Mouse (Mus musculus) myocyte (in vitro differentiated cells): Measurements from ENCODE around the gene Pbrm1. TPM values are rescaled to one million over a fixed set of nuclear protein-coding genes. Genes with fewer than 3 reads are reported as not detected.

Experiments
- H3K27me3 ChIP-seq: one replicate; pipeline ENCODE4 v1.6.1; 2011; ENCODE audit not compliant: control insufficient read depth, insufficient read depth, insufficient read length
- H3K36me3 ChIP-seq: one replicate; pipeline ENCODE4 v1.6.1; 2011; ENCODE audit not compliant: control insufficient read depth, insufficient read depth
- H3K4me2 ChIP-seq: one replicate; pipeline ENCODE4 v1.6.1; 2011; ENCODE audit warnings: low read depth, control low read depth
- H3K4me3 ChIP-seq: one replicate; pipeline ENCODE4 v1.5.1; 2011; ENCODE audit warnings: mild to moderate bottlenecking, control low read depth, moderate library complexity
- H3K79me2 ChIP-seq: one replicate; pipeline ENCODE4 v1.6.1; 2011; ENCODE audit not compliant: control insufficient read depth, insufficient read depth
- H3ac ChIP-seq: one replicate; pipeline ENCODE4 v1.6.1; 2011; ENCODE audit not compliant: control insufficient read depth, insufficient read length
- CEBPB ChIP-seq: IDR thresholded peaks from 2 replicates; pipeline ENCODE4 v1.6.1; 2011; ENCODE audit warnings: mild to moderate bottlenecking, moderate library complexity; ENCODE audit not compliant: poor library complexity, insufficient read depth, severe bottlenecking
- E2F4 ChIP-seq: IDR thresholded peaks from one replicate; pipeline ENCODE4 v1.6.1; 2011; ENCODE audit warnings: mild to moderate bottlenecking, control low read depth, moderate library complexity; ENCODE audit not compliant: insufficient read depth
- MAX ChIP-seq: IDR thresholded peaks from one replicate; pipeline ENCODE4 v1.6.1; 2011; ENCODE audit warnings: low read depth, mild to moderate bottlenecking, control low read depth
- MYOD1 ChIP-seq, 3 experiments: IDR thresholded peaks; one replicate each; pipeline ENCODE4 v1.6.1; 2011; ENCODE audit warnings: control low read depth in 2 of 3, low read depth in 2 of 3, mild to moderate bottlenecking in 2 of 3, moderate library complexity in 1 of 3; ENCODE audit not compliant: insufficient read length in 2 of 3, control insufficient read depth in 1 of 3
- MYOG ChIP-seq, 3 experiments: IDR thresholded peaks; one replicate each; pipeline ENCODE4 v1.6.1; 2011; ENCODE audit warnings: control low read depth in 2 of 3, low read depth in 2 of 3, mild to moderate bottlenecking in 2 of 3; ENCODE audit not compliant: insufficient read length in 2 of 3, control insufficient read depth in 1 of 3, insufficient read depth in 1 of 3
- POLR2A ChIP-seq: IDR thresholded peaks from one replicate; pipeline ENCODE4 v1.6.1; 2011; ENCODE audit warnings: low read depth, mild to moderate bottlenecking, control low read depth, moderate library complexity; ENCODE audit not compliant: insufficient read length
- POLR2AphosphoS2 ChIP-seq: IDR thresholded peaks from one replicate; pipeline ENCODE4 v1.6.1; 2011; ENCODE audit warnings: low read depth, control low read depth; ENCODE audit not compliant: insufficient read length
- REST ChIP-seq: IDR thresholded peaks from one replicate; pipeline ENCODE4 v1.6.1; 2011; ENCODE audit warnings: mild to moderate bottlenecking, control low read depth, moderate library complexity; ENCODE audit not compliant: insufficient read depth, insufficient read length
- SRF ChIP-seq: IDR thresholded peaks from one replicate; pipeline ENCODE4 v1.6.1; 2011; ENCODE audit warnings: low read depth; ENCODE audit not compliant: control insufficient read depth, insufficient read length
- TCF12 ChIP-seq: IDR thresholded peaks from one replicate; pipeline ENCODE4 v1.6.1; 2011; ENCODE audit warnings: mild to moderate bottlenecking, control low read depth; ENCODE audit not compliant: poor library complexity, insufficient read depth, severe bottlenecking
- TCF3 ChIP-seq: IDR thresholded peaks from one replicate; pipeline ENCODE4 v1.6.1; 2011; ENCODE audit warnings: low read depth, control low read depth; ENCODE audit not compliant: insufficient read length
- USF1 ChIP-seq: IDR thresholded peaks from one replicate; pipeline ENCODE4 v1.6.1; 2011; ENCODE audit warnings: low read depth, mild to moderate bottlenecking, control low read depth, moderate library complexity
- polyA plus RNA-seq: library from polyadenylated mRNA; unstranded; fragments of >200 nt; fragmentation: generic; extraction: Trizol; gene quantifications from one replicate; pipeline ENCODE4 v1.2.1, GENCODE M21; 2012; ENCODE audit warnings: missing spikeins

Gene Pbrm1
- polyA plus RNA-seq, 1 experiment = 14.1 TPM

DNA sequence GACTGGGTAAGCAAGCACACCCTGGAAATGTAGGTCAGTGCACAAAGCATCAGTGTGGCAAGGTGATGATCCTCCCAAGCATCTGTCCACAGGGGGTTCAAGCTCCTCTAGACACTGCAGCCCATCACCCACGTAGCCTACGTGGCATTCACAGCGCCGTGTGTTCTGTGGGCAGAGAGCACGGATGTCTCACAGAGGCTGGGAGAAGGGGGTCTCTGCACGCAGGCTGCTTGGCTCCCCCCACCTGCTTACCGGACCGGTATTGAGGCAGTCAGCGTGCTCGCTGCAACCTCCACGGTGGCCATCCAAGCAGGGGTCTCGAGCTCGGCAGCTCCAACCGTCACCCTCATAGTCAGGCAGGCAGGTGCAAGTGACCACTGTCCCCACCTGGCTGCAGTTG, 122.1 kb downstream of the Pbrm1 start:
- Histone ChIP-seq H3ac (no peak overlapping the region), H3K4me3 (no peak overlapping the region), H3K36me3 (no peaks in the 10 kb centered on the region), H3K79me2 (no peaks in the 10 kb centered on the region), H3K27me3 (no peaks in the 10 kb centered on the region), H3K4me2 (no peak overlapping the region)
- no peak for TF ChIP-seq POLR2A
- TF ChIP-seq MAX = no peak

GRCm38 (mm10) chr14:31145694-31146093, 126.8 kb downstream of the Pbrm1 start:
- H3ac ChIP-seq = no peak overlapping the region
- no peaks in the 10 kb centered on the region for H3K79me2 ChIP-seq
- H3K4me3 ChIP-seq = no peak overlapping the region
- TF ChIP-seq TCF3 (no peak), POLR2AphosphoS2 (no peak), TCF12 (no peak), E2F4 (no peak), MYOG (IDR thresholded peaks at IDR 0.05; ENCODE audit: control insufficient read depth in 1 of 3, insufficient read depth in 1 of 3, insufficient read length in 2 of 3, low read depth in 2 of 3) (no peak), USF1 (no peak), POLR2A (no peak), MAX (no peak), SRF (no peak), MYOD1 (IDR thresholded peaks at IDR 0.05; ENCODE audit: control insufficient read depth in 1 of 3, insufficient read length in 2 of 3, low read depth in 2 of 3) (no peak), REST (no peak)
- H3K27me3 ChIP-seq = peaks cover 40% of the 10 kb centered on the region
- H3K36me3 ChIP-seq = no peaks in the 10 kb centered on the region
- no peak overlapping the region for H3K4me2 ChIP-seq

GRCm38 (mm10) chr14:31160196-31161150, 141.5 kb downstream of the Pbrm1 start:
- H3K4me3 ChIP-seq = no peak overlapping the region
- H3K79me2 ChIP-seq = no peaks in the 10 kb centered on the region
- no peaks in the 10 kb centered on the region for H3K36me3 ChIP-seq
- H3ac ChIP-seq = no peak overlapping the region
- H3K27me3 ChIP-seq = peaks cover 5% of the 10 kb centered on the region
- TF ChIP-seq REST = no peak
- TF ChIP-seq POLR2AphosphoS2 = no peak
- TF ChIP-seq MYOG (IDR thresholded peaks at IDR 0.05; ENCODE audit: control insufficient read depth in 1 of 3, insufficient read depth in 1 of 3, insufficient read length in 2 of 3, low read depth in 2 of 3) = no peak
- no peak for TF ChIP-seq USF1
- TF ChIP-seq POLR2A = no peak
- no peak for TF ChIP-seq SRF
- no peak for TF ChIP-seq TCF3
- no peak for TF ChIP-seq TCF12
- no peak for TF ChIP-seq E2F4
- no peak for TF ChIP-seq MYOD1 (IDR thresholded peaks at IDR 0.05; ENCODE audit: control insufficient read depth in 1 of 3, insufficient read length in 2 of 3, low read depth in 2 of 3)
- no peak for TF ChIP-seq CEBPB
- TF ChIP-seq MAX = no peak
- H3K4me2 ChIP-seq = no peak overlapping the region

DNA sequence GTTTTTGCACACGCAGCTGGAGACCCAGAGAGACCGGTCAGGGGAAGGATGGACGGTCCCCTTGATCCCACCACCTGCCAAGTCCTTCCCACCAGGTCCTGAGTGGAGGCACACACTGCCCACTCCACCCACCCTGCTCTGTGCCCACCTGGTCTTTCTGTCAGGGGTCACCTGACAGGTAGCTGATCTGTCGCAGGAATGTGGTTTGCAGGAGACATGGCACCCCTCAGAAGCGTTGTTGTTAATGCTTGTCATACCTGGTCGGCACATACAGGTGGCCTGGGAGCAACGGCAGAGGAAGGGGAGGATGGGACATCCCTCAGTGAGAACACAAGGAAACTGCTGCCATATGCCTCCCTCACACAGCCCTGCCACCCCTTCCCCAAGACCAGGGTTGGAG, 142.3 kb downstream of the Pbrm1 start:
- Histone ChIP-seq H3K36me3 (no peaks in the 10 kb centered on the region), H3ac (no peak overlapping the region), H3K27me3 (peaks cover 5% of the 10 kb centered on the region), H3K79me2 (no peaks in the 10 kb centered on the region), H3K4me2 (no peak overlapping the region), H3K4me3 (no peak overlapping the region)
- TF ChIP-seq MYOG (IDR thresholded peaks at IDR 0.05; ENCODE audit: control insufficient read depth in 1 of 3, insufficient read depth in 1 of 3, insufficient read length in 2 of 3, low read depth in 2 of 3) (no peak), E2F4 (no peak), CEBPB (no peak), SRF (no peak), TCF12 (no peak), TCF3 (no peak), POLR2AphosphoS2 (no peak), MAX (no peak), POLR2A (no peak), MYOD1 (IDR thresholded peaks at IDR 0.05; ENCODE audit: control insufficient read depth in 1 of 3, insufficient read length in 2 of 3, low read depth in 2 of 3) (no peak), REST (no peak), USF1 (no peak)

DNA sequence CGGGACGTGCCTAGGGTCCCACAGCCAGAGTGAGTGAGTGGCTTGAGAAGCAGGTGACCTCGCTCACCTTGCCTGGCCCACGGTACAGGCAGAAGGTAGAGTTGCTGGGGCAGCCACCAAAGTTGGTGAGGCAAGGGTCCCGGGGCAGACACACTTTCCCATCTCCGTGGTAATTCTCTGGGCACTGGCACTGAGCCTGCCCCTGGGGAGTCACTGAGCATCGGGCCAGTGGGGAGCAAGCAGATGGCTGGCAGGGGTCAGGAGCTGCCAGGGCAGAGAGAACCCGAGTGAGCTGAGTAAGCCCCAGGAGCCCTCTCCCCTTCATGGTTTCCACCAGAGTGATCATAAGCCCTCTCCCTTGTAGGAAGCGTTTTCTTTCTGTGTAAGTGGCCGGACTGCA, 142.7 kb downstream of the Pbrm1 start:
- no peak for TF ChIP-seq MYOG (IDR thresholded peaks at IDR 0.05; ENCODE audit: control insufficient read depth in 1 of 3, insufficient read depth in 1 of 3, insufficient read length in 2 of 3, low read depth in 2 of 3)
- TF ChIP-seq REST = no peak
- no peak for TF ChIP-seq POLR2AphosphoS2
- TF ChIP-seq MAX = no peak
- no peak for TF ChIP-seq TCF12
- TF ChIP-seq E2F4 = no peak
- TF ChIP-seq TCF3 = no peak
- no peak for TF ChIP-seq MYOD1 (IDR thresholded peaks at IDR 0.05; ENCODE audit: control insufficient read depth in 1 of 3, insufficient read length in 2 of 3, low read depth in 2 of 3)
- no peak for TF ChIP-seq CEBPB
- TF ChIP-seq USF1 = no peak
- TF ChIP-seq SRF = no peak
- TF ChIP-seq POLR2A = no peak
- Histone ChIP-seq H3K4me2 (no peak overlapping the region), H3K79me2 (no peaks in the 10 kb centered on the region), H3ac (no peak overlapping the region), H3K4me3 (no peak overlapping the region), H3K27me3 (peaks cover 5% of the 10 kb centered on the region), H3K36me3 (no peaks in the 10 kb centered on the region)
